Mouse (Mus musculus) neural tube, embryonic 15.5 days (tissue): Measurements from ENCODE around the gene Cmc4. TPM values are rescaled to one million over a fixed set of nuclear protein-coding genes. Genes with fewer than 3 reads are reported as not detected.

Experiments used
- ATAC-seq: fragments of 200-750 bp; cut with Nextera tagmentation; 2 replicates; pipeline ENCODE4 v1.8.0; 2017; ENCODE audit warnings: mild to moderate bottlenecking, moderate TSS enrichment, moderate library complexity; ENCODE audit not compliant: low FRiP score
- H3K27ac ChIP-seq: fragments of 300-500 bp; sonication (generic); replicated peaks from 2 replicates; pipeline ENCODE4 v1.5.1; 2015; ENCODE audit warnings: mild to moderate bottlenecking, inconsistent platforms
- H3K27me3 ChIP-seq: fragments of 300-500 bp; sonication (generic); replicated peaks from 2 replicates; pipeline ENCODE4 v1.6.1; 2015; ENCODE audit warnings: inconsistent platforms
- H3K36me3 ChIP-seq: fragments of 300-500 bp; sonication (generic); 2 replicates; pipeline ENCODE4 v1.6.1; 2015; ENCODE audit warnings: inconsistent platforms
- H3K4me1 ChIP-seq: fragments of 300-500 bp; sonication (generic); 2 replicates; pipeline ENCODE4 v1.6.1; 2015; ENCODE audit warnings: inconsistent platforms
- H3K4me2 ChIP-seq: fragments of 300-500 bp; sonication (generic); 2 replicates; pipeline ENCODE4 v1.6.1; 2015; ENCODE audit warnings: inconsistent platforms, mild to moderate bottlenecking, moderate library complexity
- H3K4me3 ChIP-seq: fragments of 300-500 bp; sonication (generic); replicated peaks from 2 replicates; pipeline ENCODE4 v1.5.1; 2015; ENCODE audit warnings: mild to moderate bottlenecking, inconsistent platforms
- H3K9ac ChIP-seq: fragments of 300-500 bp; sonication (generic); replicated peaks from 2 replicates; pipeline ENCODE4 v1.6.1; 2015; ENCODE audit warnings: mild to moderate bottlenecking, inconsistent platforms
- H3K9me3 ChIP-seq: fragments of 300-500 bp; sonication (generic); replicated peaks from 2 replicates; pipeline ENCODE4 v1.6.1; 2016; ENCODE audit warnings: inconsistent platforms
- polyA plus RNA-seq: library from polyadenylated mRNA; unstranded; fragments of >200 nt; fragmentation: Nextera tagmentation; extraction: Ambion mirVana; gene quantifications from 2 replicates; pipeline ENCODE4 v1.2.1, GENCODE M21; 2015

The Cmc4 gene
- polyA plus RNA-seq, 1 experiment from 2014 or later = 28.0 TPM

GRCm38 (mm10) chrX:75370197-75370596 lies 46.2 kb downstream of the Cmc4 start:
- ATAC-seq = no peak
- no peaks in the 10 kb centered on the region for H3K27me3 ChIP-seq
- no peak overlapping the region for H3K27ac ChIP-seq
- no peak overlapping the region for H3K4me2 ChIP-seq
- no peaks in the 10 kb centered on the region for H3K9me3 ChIP-seq
- H3K4me1 ChIP-seq = no peaks in the 10 kb centered on the region
- no peaks in the 10 kb centered on the region for H3K36me3 ChIP-seq
- H3K9ac ChIP-seq = no peak overlapping the region
- no peak overlapping the region for H3K4me3 ChIP-seq

Other genes starting within 250 kb of the Cmc4 start
- gene Fundc2, start 34.2 kb downstream of the Cmc4 start, polyA plus RNA-seq = 33.0 and 37.2 TPM in 2 replicates
- gene F8, start 34.0 kb downstream of the Cmc4 start, polyA plus RNA-seq = 2.0 TPM in 2 replicates
- 5.7 and 5.8 TPM in 2 replicates for gene Mtcp1, start within 50 bp of the Cmc4 start, polyA plus RNA-seq
- 47.1 and 50.7 TPM in 2 replicates for gene Brcc3, start within 50 bp of the Cmc4 start, polyA plus RNA-seq
- gene Vbp1, start 97.7 kb upstream of the Cmc4 start, polyA plus RNA-seq = 309 and 331 TPM in 2 replicates
- 23.5 and 27.4 TPM in 2 replicates for gene Rab39b, start 161.6 kb upstream of the Cmc4 start, polyA plus RNA-seq